Mouse (Mus musculus) retina, adult 2 months (tissue): ENCODE results near the gene Rad1.
A peak's percentile ranks its signal among the peaks of the same experiment; 100 is the strongest.
"Not testable (repeated sequence)": the region's sequence is repeated elsewhere in the genome, so short reads cannot be mapped to it uniquely, and the experiment has no call there.

Experiments
- DNase-seq: peaks from one replicate; pipeline ENCODE4 v3.0.0-alpha.2; 2012; ENCODE audit warnings: low read depth, low spot score

The Rad1 gene

GRCm38 (mm10) chr15:10485484-10486364 is at the start of gene Rad1, which contains the start of gene Brix1:
Gene Rad1, plus strand, starts transcription at chr15:10486018.
Gene Brix1, minus strand, starts transcription at chr15:10485947.
- DNase-seq: peak; percentile 91

- DNase-seq: no peak
Measured at GRCm38 (mm10) chr15:10436893-10437292, 48.9 kb upstream of the Rad1 start.

GRCm38 (mm10) chr15:10439963-10440362 is 45.9 kb upstream of the Rad1 start:
- no peak for DNase-seq

- no peak for DNase-seq
Measured at GRCm38 (mm10) chr15:10441493-10441892, 44.3 kb upstream of the Rad1 start.

- no peak for DNase-seq
Measured at GRCm38 (mm10) chr15:10442275-10442674, 43.5 kb upstream of the Rad1 start.

- no peak for DNase-seq
Measured at GRCm38 (mm10) chr15:10447102-10447501, 38.7 kb upstream of the Rad1 start.

- DNase-seq: no peak
Measured at GRCm38 (mm10) chr15:10460986-10461385, 24.8 kb upstream of the Rad1 start.

- DNase-seq: no peak
Measured at GRCm38 (mm10) chr15:10463555-10463954, 22.3 kb upstream of the Rad1 start.

- DNase-seq: no peak
Measured at GRCm38 (mm10) chr15:10464678-10465077, 21.1 kb upstream of the Rad1 start.

GRCm38 (mm10) chr15:10468761-10469160 is 17.1 kb upstream of the Rad1 start:
- no peak for DNase-seq

- no peak for DNase-seq
Measured at GRCm38 (mm10) chr15:10469641-10470150, 16.1 kb upstream of the Rad1 start.

- peak; percentile 57 for DNase-seq
Measured at GRCm38 (mm10) chr15:10470151-10470831, 15.5 kb upstream of the Rad1 start, which contains the start of gene Dnajc21. Gene Dnajc21, minus strand, starts transcription at chr15:10470516.

- no peak for DNase-seq
Measured at GRCm38 (mm10) chr15:10470941-10471340, 14.9 kb upstream of the Rad1 start.

GRCm38 (mm10) chr15:10486365-10486839 is 584 bp downstream of the Rad1 start:
- no peak for DNase-seq

GRCm38 (mm10) chr15:10487246-10487645 is 1.4 kb downstream of the Rad1 start:
- no peak for DNase-seq

- DNase-seq: no peak
Measured at GRCm38 (mm10) chr15:10490101-10490500, 4.3 kb downstream of the Rad1 start.

GRCm38 (mm10) chr15:10495944-10496343 is 10.1 kb downstream of the Rad1 start:
- no peak for DNase-seq

- not testable (repeated sequence) for DNase-seq
Measured at GRCm38 (mm10) chr15:10496696-10497095, 10.9 kb downstream of the Rad1 start.

GRCm38 (mm10) chr15:10499593-10499992 is 13.8 kb downstream of the Rad1 start:
- no peak for DNase-seq

GRCm38 (mm10) chr15:10500035-10500434 is 14.2 kb downstream of the Rad1 start:
- DNase-seq: no peak

- no peak for DNase-seq
Measured at GRCm38 (mm10) chr15:10500838-10501719, 15.3 kb downstream of the Rad1 start.
